Mouse (Mus musculus) embryonic facial prominence, embryonic 10.5 days (tissue): ENCODE measurements around the gene Klra6. TPM values are rescaled to one million over a fixed set of nuclear protein-coding genes. Genes with fewer than 3 reads are reported as not detected.
"Not testable (repeated sequence)": the region's sequence is repeated elsewhere in the genome, so short reads cannot be mapped to it uniquely, and the experiment has no call there.

Experiments used
- DNase-seq: peaks from one replicate; pipeline ENCODE4 v3.0.0-alpha.2; 2017; ENCODE audit warnings: low spot score
- H3K27ac ChIP-seq: fragments of 300-500 bp; sonication (generic); replicated peaks from 2 replicates; pipeline ENCODE4 v1.5.1; 2016; ENCODE audit warnings: mild to moderate bottlenecking
- H3K27me3 ChIP-seq: fragments of 300-500 bp; sonication (generic); replicated peaks from 2 replicates; pipeline ENCODE4 v1.6.1; 2016; ENCODE audit warnings: low read depth, mild to moderate bottlenecking; ENCODE audit not compliant: poor library complexity, severe bottlenecking
- H3K36me3 ChIP-seq: fragments of 300-500 bp; sonication (generic); replicated peaks from 2 replicates; pipeline ENCODE4 v1.6.1; 2016; ENCODE audit warnings: mild to moderate bottlenecking, moderate library complexity
- H3K4me1 ChIP-seq: fragments of 300-500 bp; sonication (generic); 2 replicates; pipeline ENCODE4 v1.6.1; 2016
- H3K4me3 ChIP-seq: fragments of 300-500 bp; sonication (generic); 2 replicates; pipeline ENCODE4 v1.5.1; 2016; ENCODE audit warnings: mild to moderate bottlenecking, moderate library complexity
- H3K9me3 ChIP-seq: fragments of 300-500 bp; sonication (generic); 2 replicates; pipeline ENCODE4 v1.6.1; 2016; ENCODE audit warnings: mild to moderate bottlenecking
- WGBS: fragments of 180-500 bp; shearing (Covaris S2); methylation state at CpG from one replicate; pipeline ENCODE4 v1.1.7; 2016; 5-methylcytosine and 5-hydroxymethylcytosine counted together
- polyA plus RNA-seq: library from polyadenylated mRNA; unstranded; fragments of >200 nt; fragmentation: Nextera tagmentation; extraction: Ambion mirVana; gene quantifications from 2 replicates; pipeline ENCODE4 v1.2.1, GENCODE M21; 2016

The Klra6 gene
- not detected in 2 replicates for polyA plus RNA-seq

DNA sequence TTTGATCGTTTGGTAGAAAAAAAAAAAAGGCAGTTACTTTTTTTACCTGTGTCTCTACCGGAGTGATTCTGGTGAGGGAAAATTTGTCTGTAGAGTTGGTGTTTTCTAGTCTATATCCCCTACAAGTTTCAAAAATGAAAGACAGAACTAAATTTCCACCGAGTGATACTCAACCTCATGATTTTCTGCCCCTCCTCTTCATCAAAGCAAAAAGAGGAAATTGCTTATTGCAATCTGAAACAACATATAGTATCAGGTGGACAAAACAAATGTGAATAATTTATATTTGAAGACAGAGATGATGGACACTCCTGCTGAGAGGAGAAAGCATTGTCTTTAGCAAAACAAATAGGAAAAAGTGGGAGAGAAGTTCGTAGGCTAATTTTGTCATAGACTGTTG, at the start of gene Klra6:
Gene Klra6, minus strand, starts transcription at position 101 of the 400 bp plus-strand sequence.
- DNase-seq: no peak
- H3K4me1 ChIP-seq: no peaks in the 10 kb centered on the region
- no peaks in the 10 kb centered on the region for H3K36me3 ChIP-seq
- 78% methylated on average over 4 of the region's 4 CpGs for WGBS
- H3K4me3 ChIP-seq: no peak within 1 kb of the TSS
- H3K27ac ChIP-seq: no peak within 1 kb of the TSS
- H3K9me3 ChIP-seq: peaks cover 8% of the 10 kb centered on the region; the same call in 1 of the 2 replicates
- no peaks in the 10 kb centered on the region for H3K27me3 ChIP-seq

DNA sequence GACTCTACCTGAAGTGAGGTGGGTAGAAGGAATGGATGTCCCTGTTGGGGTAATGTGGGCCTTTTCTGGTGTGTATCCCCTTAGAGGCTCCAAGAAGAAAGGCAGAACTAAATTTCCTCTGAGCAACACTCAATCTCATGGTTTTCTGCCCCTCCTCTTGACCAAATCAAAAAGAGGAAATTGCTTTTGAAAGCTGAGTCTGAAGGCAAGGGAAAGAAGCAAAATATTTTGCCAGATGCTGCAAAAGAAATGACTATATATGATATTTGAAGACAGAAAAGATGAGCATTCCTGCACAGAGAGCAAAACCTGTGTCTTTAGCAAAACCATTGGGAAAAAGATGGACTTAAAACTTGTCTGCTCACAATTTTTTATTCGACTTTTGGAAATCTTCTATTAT, 40.4 kb upstream of the Klra6 start, which contains the start of gene Klra4:
Gene Klra4, minus strand, starts transcription at position 101 of the 400 bp plus-strand sequence.
- not testable (repeated sequence) for DNase-seq, H3K27me3 ChIP-seq, H3K4me1 ChIP-seq, H3K36me3 ChIP-seq, H3K4me3 ChIP-seq, H3K27ac ChIP-seq
- WGBS: 76% methylated on average over 1 of the region's 1 CpGs
- peaks cover 17% of the 10 kb centered on the region; the same call in 1 of the 2 replicates for H3K9me3 ChIP-seq

DNA sequence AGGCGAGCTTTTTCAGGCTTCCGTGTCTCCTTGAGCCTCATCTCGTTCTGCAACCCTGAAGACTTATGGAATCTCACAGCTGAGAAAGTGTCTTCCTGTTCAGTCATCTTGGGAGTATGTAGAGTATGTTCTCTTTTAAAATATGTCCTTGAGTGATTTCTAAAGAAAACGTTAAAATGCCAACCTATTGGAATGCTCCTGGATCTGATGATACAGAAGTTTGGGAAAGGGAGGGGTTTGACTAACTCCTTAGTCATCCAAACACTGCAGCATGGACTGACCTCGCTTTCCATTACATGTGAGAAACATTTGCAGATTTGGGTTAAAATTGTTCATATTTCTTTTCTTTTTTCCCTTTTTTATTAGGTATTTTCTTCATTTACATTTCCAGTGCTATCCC, 38.4 kb upstream of the Klra6 start:
- 80% methylated on average over 5 of the region's 5 CpGs for WGBS
- H3K27ac ChIP-seq: no peak overlapping the region
- DNase-seq: no peak
- H3K36me3 ChIP-seq: no peaks in the 10 kb centered on the region
- H3K4me1 ChIP-seq: no peaks in the 10 kb centered on the region
- peaks cover 8% of the 10 kb centered on the region; the same call in 1 of the 2 replicates for H3K9me3 ChIP-seq
- H3K27me3 ChIP-seq: no peaks in the 10 kb centered on the region
- H3K4me3 ChIP-seq: no peak overlapping the region

DNA sequence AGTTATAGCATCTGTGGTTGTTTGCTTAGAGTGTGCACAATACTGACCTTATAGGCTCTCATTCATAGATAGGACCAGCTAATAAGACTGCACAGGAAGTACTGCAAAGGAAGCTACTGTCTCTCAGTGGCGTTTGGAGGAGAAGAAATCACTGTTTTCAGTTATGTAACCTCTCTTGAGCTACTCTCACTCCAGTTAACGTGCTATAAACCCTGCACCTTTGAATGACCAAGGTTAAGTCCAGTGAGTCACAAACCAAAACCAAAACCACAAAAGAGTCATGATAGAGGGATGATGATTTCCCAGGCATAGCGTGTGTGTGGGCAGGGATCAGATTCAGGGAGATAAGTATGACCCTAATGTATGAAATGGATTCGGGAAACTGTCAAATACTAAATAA, 8.4 kb upstream of the Klra6 start:
- not testable (repeated sequence) for H3K27ac ChIP-seq, H3K4me3 ChIP-seq, H3K36me3 ChIP-seq, DNase-seq, H3K4me1 ChIP-seq, H3K27me3 ChIP-seq
- WGBS: 61% methylated on average over 4 of the region's 4 CpGs
- peaks cover 24% of the 10 kb centered on the region for H3K9me3 ChIP-seq

DNA sequence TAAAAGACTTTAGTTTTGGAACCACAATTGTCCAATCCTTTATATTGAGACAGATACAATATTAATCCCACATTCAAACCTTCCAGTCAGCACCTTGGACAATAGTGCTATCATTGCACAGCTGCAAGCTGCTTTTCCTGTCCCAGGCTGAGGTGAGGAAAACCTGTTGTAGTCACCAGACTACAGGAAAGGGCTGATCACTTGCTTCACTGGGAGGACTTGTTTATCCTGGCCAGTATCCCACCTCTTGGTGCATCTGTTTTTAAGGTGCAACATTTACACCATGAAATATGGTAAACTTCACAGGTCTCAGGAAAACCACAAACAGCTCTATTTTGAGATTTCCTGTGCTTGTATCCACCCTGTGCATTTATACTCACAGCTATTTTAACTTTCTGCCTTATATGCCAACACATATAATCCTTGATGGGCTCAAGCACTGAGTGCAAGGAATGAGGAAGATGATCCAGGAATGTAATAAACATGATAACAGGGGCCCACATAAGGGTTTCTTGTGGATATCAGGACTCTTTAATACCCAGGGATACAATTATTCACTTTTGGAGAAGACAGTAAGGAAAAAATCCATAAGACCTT, 4.8 kb upstream of the Klra6 start:
- H3K9me3 ChIP-seq: peaks cover 19% of the 10 kb centered on the region
- H3K4me1 ChIP-seq, H3K36me3 ChIP-seq, H3K27ac ChIP-seq, DNase-seq, H3K27me3 ChIP-seq, H3K4me3 ChIP-seq: not testable (repeated sequence)

Other genes starting within 250 kb of the Klra6 start
- gene Gm156, start 242.7 kb downstream of the Klra6 start, polyA plus RNA-seq: not detected in 2 replicates
- gene Gm17631, start 164.3 kb downstream of the Klra6 start, polyA plus RNA-seq: not detected in 2 replicates
- gene Klra17, start 150.3 kb downstream of the Klra6 start, polyA plus RNA-seq: not detected in 2 replicates
- gene Klra5, start 109.3 kb downstream of the Klra6 start, polyA plus RNA-seq: not detected in 2 replicates
- gene Klra4, start 40.3 kb upstream of the Klra6 start, polyA plus RNA-seq: not detected in 2 replicates
- not detected in 2 replicates for gene Klra8, start 102.9 kb upstream of the Klra6 start, polyA plus RNA-seq
- gene Klra9, start 166.2 kb upstream of the Klra6 start, polyA plus RNA-seq: not detected in 2 replicates
- not detected in 2 replicates for gene Klra7, start 206.4 kb upstream of the Klra6 start, polyA plus RNA-seq